Mouse (Mus musculus) left cerebral cortex, postnatal 4 days (tissue): ENCODE data around the gene Tk1. TPM values are rescaled to one million over a fixed set of nuclear protein-coding genes. Genes with fewer than 3 reads are reported as not detected.

Source experiments
- DNase-seq: peaks from one replicate; pipeline ENCODE4 v3.0.0-alpha.2; 2022
- intact Hi-C: fragments of 180-260 bp; cut with DNase I; formaldehyde crosslinking; loops from one replicate; pipeline ENCODE4 v1.15.1; 2025
- total RNA-seq, 2 experiments: library from RNA; stranded (reverse); gene quantifications; 2 replicates each; pipeline ENCODE4 v1.2.3; 2021

Tk1 gene
- total RNA-seq: 1 to 10 TPM; 8.9 to 9.0 TPM

GRCm38 (mm10) chr11:117825333-117826101, at the start of gene Tk1, which contains the start of gene Afmid:
Gene Tk1 (minus strand): TSS chr11:117826092.
Gene Afmid (plus strand): TSS chr11:117825924.
- intact Hi-C loops: loop anchor here (2.0 to 10.0 kb wide), 4 partner anchors 121 to 751 kb away; no protein-coding TSS in a partner anchor
- peak; percentile 75 for DNase-seq

- no peak for DNase-seq
- intact Hi-C loops: loop anchor here (10.0 kb wide), 2 partner anchors 119 to 349 kb away; no protein-coding TSS in a partner anchor
Observed at GRCm38 (mm10) chr11:117875681-117876080, 49.8 kb upstream of the Tk1 start.

GRCm38 (mm10) chr11:117874419-117874818, 48.5 kb upstream of the Tk1 start:
- no peak for DNase-seq
- intact Hi-C loops: loop anchor here (5.0 to 10.0 kb wide), 3 partner anchors 120 to 350 kb away; no protein-coding TSS in a partner anchor

- intact Hi-C loops: loop anchor here (5.0 to 10.0 kb wide), 3 partner anchors 122 to 352 kb away; no protein-coding TSS in a partner anchor
- DNase-seq: peak; percentile 82
Observed at GRCm38 (mm10) chr11:117872861-117873608, 47.1 kb upstream of the Tk1 start, which contains the start of gene Tha1. Gene Tha1 (minus strand): TSS chr11:117873481.

- intact Hi-C loops: loop anchor here (5.0 to 10.0 kb wide), 3 partner anchors 123 to 353 kb away; no protein-coding TSS in a partner anchor
- no peak for DNase-seq
Observed at GRCm38 (mm10) chr11:117871911-117872584, 46.2 kb upstream of the Tk1 start.

GRCm38 (mm10) chr11:117871376-117871775, 45.5 kb upstream of the Tk1 start:
- intact Hi-C loops: loop anchor here (5.0 to 10.0 kb wide), 3 partner anchors 123 to 353 kb away; no protein-coding TSS in a partner anchor
- DNase-seq: no peak

- intact Hi-C loops: loop anchor here (5.0 to 10.0 kb wide), 3 partner anchors 124 to 354 kb away; no protein-coding TSS in a partner anchor
- peak; percentile 76 for DNase-seq
Observed at GRCm38 (mm10) chr11:117870688-117871365, 44.9 kb upstream of the Tk1 start.

GRCm38 (mm10) chr11:117865988-117866387, 40.1 kb upstream of the Tk1 start:
- DNase-seq: no peak
- intact Hi-C loops: no loop called here

GRCm38 (mm10) chr11:117864805-117865204, 38.9 kb upstream of the Tk1 start:
- intact Hi-C loops: no loop called here
- no peak for DNase-seq

- intact Hi-C loops: no loop called here
- DNase-seq: no peak
Observed at GRCm38 (mm10) chr11:117863174-117863856, 37.4 kb upstream of the Tk1 start.

- no peak for DNase-seq
- intact Hi-C loops: no loop called here
Observed at GRCm38 (mm10) chr11:117860601-117861000, 34.7 kb upstream of the Tk1 start, which contains the start of gene Tmem235. Gene Tmem235 (plus strand): TSS chr11:117860752.

GRCm38 (mm10) chr11:117858392-117858791, 32.5 kb upstream of the Tk1 start:
- no peak for DNase-seq
- intact Hi-C loops: no loop called here

GRCm38 (mm10) chr11:117857462-117857861, 31.6 kb upstream of the Tk1 start:
- no peak for DNase-seq
- intact Hi-C loops: no loop called here

- intact Hi-C loops: no loop called here
- no peak for DNase-seq
Observed at GRCm38 (mm10) chr11:117855975-117856374, 30.1 kb upstream of the Tk1 start.

- intact Hi-C loops: no loop called here
Observed at GRCm38 (mm10) chr11:117855360-117855759, 29.5 kb upstream of the Tk1 start.

GRCm38 (mm10) chr11:117854241-117854640, 28.3 kb upstream of the Tk1 start:
- intact Hi-C loops: no loop called here
- no peak for DNase-seq

More at GRCm38 (mm10) chr11:117855360-117855759, 29.5 kb upstream of the Tk1 start:
- DNase-seq: no peak

- DNase-seq: no peak
- intact Hi-C loops: no loop called here
Observed at GRCm38 (mm10) chr11:117852875-117853274, 27.0 kb upstream of the Tk1 start.

- intact Hi-C loops: no loop called here
- DNase-seq: peak; percentile 98
Observed at GRCm38 (mm10) chr11:117848985-117849671, 23.2 kb upstream of the Tk1 start, which contains the start of gene Birc5. Gene Birc5 (plus strand): TSS chr11:117849251.
